ENCODE assay signal across 17 mouse cellular contexts in genomic region chr5:65672162-65672561, GRCm38 (mm10).
"Had no signal": no experiment of that assay in that cellular context is flagged by ENCODE, and none has a peak within 500 bp of the region (broad histone marks: within the 10 kb centered on the region; RNA-seq: fewer than 3 reads in every experiment).

No protein-coding gene starts in this region.

- DNase-seq: liver, postnatal 0 days; lung, adult 2 months; lung, postnatal 14 days; lung, postnatal 36 days; right cerebral cortex, postnatal 14 days; thymus, adult 18-20 months; thymus, postnatal 25 days; thymus, postnatal 4 days had no signal

- H3K4me3 ChIP-seq: lung, embryonic 15.5 days; megakaryocyte, embryonic 14.5 days; midbrain, embryonic 13.5 days; midbrain, embryonic 15.5 days; neural tube, embryonic 12.5 days; stomach, embryonic 15.5 days had no signal

- H3K27me3 ChIP-seq: lung, embryonic 15.5 days; megakaryocyte, embryonic 14.5 days; midbrain, embryonic 13.5 days; midbrain, embryonic 15.5 days; neural tube, embryonic 12.5 days; stomach, embryonic 15.5 days had no signal

- H3K27ac ChIP-seq: lung, embryonic 15.5 days; macrophage; midbrain, embryonic 13.5 days; midbrain, embryonic 15.5 days; neural tube, embryonic 12.5 days; stomach, embryonic 15.5 days; stomach, postnatal 0 days had no signal

- H3K4me2 ChIP-seq: lung, embryonic 15.5 days; midbrain, embryonic 11.5 days; midbrain, embryonic 13.5 days; midbrain, embryonic 15.5 days; neural tube, embryonic 12.5 days; stomach, embryonic 15.5 days had no signal

- H3K4me1 ChIP-seq: lung, embryonic 15.5 days; midbrain, embryonic 13.5 days; midbrain, embryonic 15.5 days; neural tube, embryonic 12.5 days; stomach, embryonic 15.5 days had no signal

- H3K9me3 ChIP-seq: lung, embryonic 15.5 days; megakaryocyte, embryonic 14.5 days; midbrain, embryonic 13.5 days; midbrain, embryonic 15.5 days; neural tube, embryonic 12.5 days; stomach, embryonic 15.5 days had no signal

- H3K9ac ChIP-seq: liver, postnatal 0 days; lung, embryonic 15.5 days; midbrain, embryonic 13.5 days; midbrain, embryonic 15.5 days; neural tube, embryonic 12.5 days; stomach, embryonic 15.5 days had no signal

- H3K36me3 ChIP-seq: midbrain, embryonic 15.5 days had no signal
